Mouse (Mus musculus) natural killer cell, adult 2 months (primary cell): ENCODE results near the gene Smad9.

Source experiments
- DNase-seq, 2 experiments: peaks; one replicate each; pipeline ENCODE4 v3.0.0; 2022; ENCODE audit warnings: low spot score in 2 of 2

Gene Smad9

DNA sequence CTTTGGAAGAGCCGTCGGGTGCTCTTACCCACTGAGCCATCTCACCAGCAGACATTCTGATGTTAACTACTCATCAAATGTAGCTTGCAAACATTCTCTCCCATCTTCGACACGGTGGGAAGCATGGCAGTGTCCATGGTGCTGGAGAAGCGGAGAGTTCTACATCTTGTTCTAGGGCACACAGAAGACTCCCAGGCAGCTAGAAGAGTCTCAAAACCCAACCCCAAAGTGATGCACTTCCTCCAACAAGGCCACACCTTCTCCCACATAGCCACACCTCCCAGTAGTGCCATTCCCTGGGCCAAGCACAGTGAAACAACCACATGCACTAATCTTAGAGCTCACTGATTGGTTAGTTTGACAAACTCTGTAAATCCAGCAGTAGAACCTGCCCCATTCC lies 53.7 kb downstream of the Smad9 start:
- peak; percentile 8 to 13 for DNase-seq

DNA sequence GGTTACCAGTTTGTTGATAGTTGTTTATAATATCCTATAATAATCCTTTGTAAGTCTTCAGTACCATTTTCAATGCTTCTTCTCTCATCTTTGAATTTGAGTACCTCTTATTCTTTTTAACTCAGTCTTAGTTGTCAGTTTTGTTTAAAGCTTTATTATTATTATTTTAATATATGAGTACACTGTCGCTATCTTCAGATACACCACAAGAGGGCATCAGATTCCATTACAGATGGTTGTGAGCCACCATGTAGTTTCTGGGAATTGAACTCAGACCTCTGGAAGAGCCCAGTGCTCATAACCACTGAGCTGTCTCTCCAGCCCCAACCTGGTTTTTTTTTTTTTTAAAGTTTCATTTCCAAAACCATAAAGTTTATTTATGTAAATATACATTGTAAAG lies 56.2 kb downstream of the Smad9 start:
- DNase-seq, result no peak

DNA sequence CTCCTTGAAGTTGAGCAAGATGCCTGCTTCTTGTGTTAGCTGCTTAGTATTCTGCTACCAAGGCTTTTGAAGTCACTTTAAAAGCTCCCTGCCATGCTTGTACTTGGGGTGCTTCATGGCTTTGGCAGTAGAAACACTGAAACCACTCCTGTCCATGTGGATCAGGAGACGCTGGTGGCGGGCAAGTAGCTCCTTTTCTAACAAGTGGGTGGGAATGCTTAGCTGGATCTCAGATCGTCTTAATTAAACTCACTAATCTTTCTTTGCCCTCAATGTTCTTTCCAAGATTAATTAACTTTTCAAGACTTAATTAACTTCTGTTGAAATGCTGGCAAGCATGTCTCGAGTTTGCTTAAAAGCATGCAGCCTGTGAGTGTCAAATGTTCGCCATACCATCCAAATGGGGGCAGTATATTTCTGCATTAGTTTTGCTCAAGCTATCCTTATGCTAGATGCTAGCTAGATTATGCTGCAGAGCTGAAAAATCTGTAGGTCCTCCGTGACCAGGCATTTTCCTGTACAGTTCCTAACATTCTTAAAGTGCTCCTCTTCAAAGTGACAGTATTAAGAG lies 58.1 kb downstream of the Smad9 start:
- no peak for DNase-seq

DNA sequence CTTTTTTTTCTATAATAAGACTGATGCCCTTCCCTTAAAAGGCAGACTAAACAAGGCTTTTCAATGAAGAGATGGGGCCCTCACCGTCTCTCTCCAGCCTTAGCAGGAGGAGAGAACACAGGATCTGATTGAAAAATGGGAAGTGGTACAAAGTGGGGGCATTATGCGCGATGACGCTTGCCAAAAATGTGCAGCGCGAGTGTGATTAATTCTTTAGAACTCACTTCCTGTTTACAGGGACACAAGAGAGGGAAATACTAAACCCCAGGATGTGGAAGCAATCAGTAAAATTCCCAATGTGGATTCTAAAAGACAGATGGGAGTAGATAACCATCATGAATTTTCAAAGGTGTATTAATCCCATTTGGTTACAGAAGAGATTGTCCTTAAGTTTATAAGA lies 59.2 kb downstream of the Smad9 start:
- no peak for DNase-seq

DNA sequence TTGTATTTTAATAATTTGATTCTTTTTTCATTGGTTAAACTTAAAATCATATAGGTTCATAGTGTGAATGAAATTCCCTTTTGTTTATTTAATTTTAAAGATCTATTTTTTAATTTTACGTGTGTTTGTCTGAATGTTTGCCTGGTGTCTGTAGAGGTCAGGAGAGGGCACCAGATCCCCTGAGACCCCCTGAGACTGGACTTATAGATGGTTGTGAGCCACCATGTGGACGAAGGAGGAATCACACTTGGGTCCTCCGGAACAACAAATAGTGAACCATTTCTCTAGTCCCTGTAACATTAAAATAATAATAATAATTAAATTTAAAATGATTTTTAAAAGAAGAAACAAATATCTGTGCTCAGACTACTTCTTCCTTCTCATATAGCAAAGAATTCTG lies 59.9 kb downstream of the Smad9 start:
- DNase-seq, result peak; percentile 32 to 45

DNA sequence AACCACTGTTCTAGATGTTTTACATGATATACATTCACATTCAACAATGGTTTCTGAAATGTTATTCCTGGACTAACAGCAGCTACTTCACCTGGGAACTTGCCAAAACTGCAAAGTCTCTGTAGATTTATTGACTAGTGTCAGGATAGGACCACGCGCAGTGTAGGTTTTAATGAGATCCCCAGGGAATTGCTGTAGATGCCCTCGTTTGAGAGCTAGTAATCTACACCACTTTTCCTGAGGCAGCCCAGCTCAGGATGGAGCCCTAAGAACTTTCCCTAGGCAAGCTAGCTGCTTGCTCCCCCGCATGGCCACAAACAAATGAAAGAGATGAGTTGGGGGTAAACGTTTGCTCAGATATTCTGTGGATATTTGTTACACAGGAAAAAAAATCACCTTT lies 67.1 kb downstream of the Smad9 start:
- DNase-seq, result no peak

DNA sequence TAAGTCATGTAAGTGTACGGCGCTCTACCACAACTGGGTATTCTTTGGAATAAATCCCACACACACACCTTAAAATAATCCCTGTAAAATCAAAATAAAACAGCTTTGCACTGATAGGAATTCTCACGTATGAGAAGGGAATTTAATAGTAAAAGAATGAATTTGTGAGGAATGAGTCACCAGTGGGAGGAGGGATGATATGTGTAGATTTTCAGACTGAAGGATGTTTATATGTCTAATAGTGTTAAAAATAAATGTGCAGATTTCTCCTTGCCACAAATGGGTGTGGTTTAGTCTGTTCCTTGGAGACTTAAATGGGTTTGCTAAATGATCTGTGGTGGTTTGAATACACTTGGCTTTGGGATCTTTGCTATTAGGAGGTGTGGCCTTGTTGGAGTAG lies 77.1 kb downstream of the Smad9 start:
- no peak for DNase-seq

DNA sequence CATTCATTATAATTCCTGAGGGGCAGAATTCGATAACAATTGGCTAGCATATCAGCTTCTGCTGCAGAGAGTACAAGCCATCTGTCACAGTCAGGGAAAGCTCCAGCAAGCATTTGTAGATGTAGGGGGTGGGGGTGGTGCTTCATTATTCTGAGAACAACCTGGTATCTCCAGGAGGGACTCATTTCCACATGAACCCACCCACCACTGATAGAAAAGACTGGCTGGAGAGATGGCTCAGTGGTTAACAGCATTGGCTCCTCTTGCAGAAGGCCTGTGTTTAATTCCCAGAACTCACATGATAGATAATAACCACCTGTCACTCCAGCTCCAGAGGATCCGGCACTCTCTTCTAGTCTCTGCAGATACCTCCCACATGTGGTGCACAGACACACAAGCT lies 80.0 kb downstream of the Smad9 start:
- DNase-seq, result no peak
